Mouse (Mus musculus): ENCODE data around the gene Slc39a5. TPM values are rescaled to one million over a fixed set of nuclear protein-coding genes. Genes with fewer than 3 reads are reported as not detected.

The Slc39a5 gene
- total and polyA plus RNA-seq, 3 experiments, result not detected

DNA sequence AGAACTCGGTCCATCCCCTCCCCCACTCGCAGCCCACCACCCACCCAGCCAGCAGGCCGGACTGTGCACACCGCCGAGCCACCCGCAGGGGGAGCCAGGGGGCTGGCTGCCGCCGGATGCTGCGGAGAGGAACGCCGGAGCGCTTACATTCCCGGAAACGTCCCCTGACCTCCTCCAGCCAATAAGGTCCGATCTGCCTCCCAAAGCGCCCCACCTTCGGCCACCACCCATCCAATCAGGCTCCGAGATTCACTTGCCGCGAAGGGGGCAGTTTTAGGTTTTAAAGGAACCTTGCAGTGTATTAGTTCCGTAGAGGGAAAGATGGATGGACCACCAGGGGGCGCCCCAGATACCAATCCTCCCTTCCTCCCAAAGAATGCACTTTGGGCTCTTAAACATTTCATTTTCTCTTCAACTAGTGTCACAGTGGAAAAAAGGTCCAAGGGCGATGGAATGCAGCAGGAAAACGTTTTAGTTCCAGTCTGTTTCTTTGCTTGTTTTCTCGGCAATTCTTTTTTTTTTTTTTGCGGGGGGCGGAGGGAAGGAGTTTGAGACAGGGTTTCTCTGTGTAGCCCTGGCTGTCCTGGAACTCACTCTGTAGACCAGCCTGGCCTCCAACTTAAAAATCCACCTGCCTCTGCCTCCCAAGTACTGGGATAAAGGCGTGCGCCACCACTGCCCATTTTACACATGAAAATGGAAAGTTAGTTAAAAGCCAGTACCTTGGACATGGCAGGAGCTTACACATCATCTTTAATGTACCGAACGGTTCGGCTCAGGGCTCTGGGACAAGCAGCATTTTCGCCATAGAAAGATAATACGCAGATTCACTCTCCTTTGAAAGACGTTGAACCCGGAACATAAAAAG is 8.9 kb upstream of the Slc39a5 start (continued):
- TF ChIP-seq CTCF (IDR thresholded peaks at IDR 0.05 in 2 of 3, conservative IDR thresholded peaks at IDR 0.05 in 1 of 3; ENCODE audit: control insufficient read depth in 1 of 3, insufficient read depth in 1 of 3, low read depth in 2 of 3, low read length in 3 of 3, poor library complexity in 1 of 3, severe bottlenecking in 1 of 3) (peak; percentile 69 to 83 (median 69)), GABPA (IDR thresholded peaks at IDR 0.05; ENCODE audit: low read depth, low read length) (no peak), TAL1 (IDR thresholded peaks at IDR 0.05; ENCODE audit: low read length) (no peak), E2F4 (IDR thresholded peaks at IDR 0.05; ENCODE audit: borderline replicate concordance, low read depth, low read length) (peak; percentile 34; the same call in 1 of the 2 replicates), ZC3H11A (IDR thresholded peaks at IDR 0.05; ENCODE audit: low read depth, low read length) (no peak; the same call in none of the 2 replicates)

DNA sequence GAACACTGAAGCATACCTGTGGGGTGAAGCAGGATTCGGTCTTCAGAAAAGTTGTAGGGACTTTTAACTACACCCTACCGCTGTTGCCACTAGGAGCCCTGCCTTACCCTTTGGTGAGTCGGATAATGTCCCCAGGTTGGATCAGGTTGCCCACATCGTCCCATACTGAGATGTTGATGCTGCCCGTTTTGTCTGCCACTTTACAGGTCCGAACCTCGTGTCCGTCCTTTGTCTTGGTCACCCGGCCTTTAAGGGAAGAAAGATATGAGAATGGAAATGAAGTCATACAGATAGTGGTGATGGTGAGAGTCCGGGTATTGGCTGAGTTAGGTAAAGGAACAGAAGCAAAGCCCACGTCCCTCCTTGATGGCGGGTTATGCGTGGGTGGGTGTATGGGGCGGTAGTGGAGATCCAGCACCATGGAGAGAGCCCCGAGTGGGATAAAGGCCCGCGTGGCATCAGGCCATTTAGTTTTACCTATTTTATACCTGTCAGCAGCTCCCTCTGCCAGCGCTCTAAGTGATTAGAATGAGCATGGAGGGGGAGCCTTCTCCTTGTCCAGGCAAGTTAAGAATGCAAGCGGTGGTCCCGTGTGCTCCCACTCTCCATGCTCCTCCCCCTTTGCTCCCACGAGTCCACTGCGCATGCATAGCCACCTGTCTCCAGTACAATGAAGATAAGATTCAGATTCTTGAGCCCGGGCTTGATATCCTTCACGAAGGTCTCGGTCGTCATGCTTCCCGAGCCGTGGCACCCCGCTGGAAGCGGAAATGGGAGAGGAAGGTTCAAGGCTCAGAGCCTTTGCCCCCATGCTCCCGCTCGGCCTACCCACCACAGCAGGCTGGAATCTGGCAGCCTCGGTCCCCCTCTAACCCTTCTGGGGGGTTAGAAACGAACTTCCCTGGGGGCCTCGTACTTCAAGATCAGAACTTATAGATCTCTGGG is 7.8 kb upstream of the Slc39a5 start:
- Histone ChIP-seq H3K9ac (ENCODE audit: control insufficient read depth, low read depth, low read length, poor library complexity, severe bottlenecking) (peak overlapping the region; percentile 91), H3K9me3 (replicated peaks; ENCODE audit: insufficient read depth, low read length) (no peaks in the 10 kb centered on the region), H3K36me3 (ENCODE audit: control insufficient read depth in 1 of 2, insufficient read depth in 2 of 2, low read length in 2 of 2) (peaks cover 0 to 9% of the 10 kb centered on the region in 2 experiments; a peak in 2 of 4 replicates), H3K79me2 (ENCODE audit: control insufficient read depth, insufficient read depth, low read length, poor library complexity) (peaks cover 31% of the 10 kb centered on the region), H3K4me3 (ENCODE audit: control insufficient read depth in 1 of 2, insufficient read depth in 1 of 2, low read depth in 2 of 2, low read length in 2 of 2) (peak overlapping the region; percentile 76 to 90), H3K27me3 (ENCODE audit: control insufficient read depth in 1 of 2, insufficient read depth in 2 of 2, low read length in 2 of 2) (no peaks in the 10 kb centered on the region), H3K27ac (ENCODE audit: control insufficient read depth, low read depth, low read length) (peak overlapping the region; percentile 61), H3K4me1 (ENCODE audit: control insufficient read depth in 1 of 2, insufficient read depth in 2 of 2, low read length in 2 of 2) (peaks cover 0 to 8% of the 10 kb centered on the region in 2 experiments; a peak in 2 of 4 replicates)
- peak; percentile 58 for DNase-seq (ENCODE audit: low read depth, low spot score)
- TF ChIP-seq POLR2A (IDR thresholded peaks at IDR 0.05; ENCODE audit: control insufficient read depth in 1 of 2, insufficient read depth in 1 of 2, low read depth in 1 of 2, low read length in 2 of 2, poor library complexity in 1 of 2), result peak; percentile 26 to 28; a peak in 2 of 4 replicates
- TF ChIP-seq MXI1 (IDR thresholded peaks at IDR 0.05; ENCODE audit: low read depth, low read length), result peak; percentile 77
- TF ChIP-seq NELFE (IDR thresholded peaks at IDR 0.05; ENCODE audit: low read depth, low read length), result peak; percentile 21; the same call in 1 of the 2 replicates
- no peak; the same call in none of the 2 replicates for TF ChIP-seq MAX (IDR thresholded peaks at IDR 0.05; ENCODE audit: low read length)
- TF ChIP-seq CHD1 (IDR thresholded peaks at IDR 0.05; ENCODE audit: low read depth, low read length), result 0 out of 2 replicates have a peak, but pooled peaks have one; percentile 51
- TF ChIP-seq MAFK (IDR thresholded peaks at IDR 0.05; ENCODE audit: borderline replicate concordance, low read depth, low read length), result no peak
- peak; percentile 69 for TF ChIP-seq NRF1 (IDR thresholded peaks at IDR 0.05; ENCODE audit: insufficient read depth, low read depth, low read length, poor library complexity, severe bottlenecking)
- TF ChIP-seq SIN3A (IDR thresholded peaks at IDR 0.05; ENCODE audit: low read length), result peak; percentile 47; the same call in 1 of the 2 replicates
- no peak for TF ChIP-seq USF1 (IDR thresholded peaks at IDR 0.05; ENCODE audit: low read depth, low read length)
- TF ChIP-seq GATA1 (IDR thresholded peaks at IDR 0.05; ENCODE audit: low read depth, low read length), result peak; percentile 7; the same call in 1 of the 2 replicates
- TF ChIP-seq TCF12 (IDR thresholded peaks at IDR 0.05; ENCODE audit: low read depth, low read length), result 0 out of 2 replicates have a peak, but pooled peaks have one; percentile 21
- 0 out of 4 replicates have a peak, but pooled peaks of 1 of the 2 experiments have one; percentile 2 for TF ChIP-seq EP300 (IDR thresholded peaks at IDR 0.05; ENCODE audit: low read depth in 1 of 2, low read length in 2 of 2)
- TF ChIP-seq ELF1 (IDR thresholded peaks at IDR 0.05; ENCODE audit: low read depth, low read length), result no peak
